Mouse (Mus musculus): ENCODE results near the gene Rabl6. TPM values are rescaled to one million over a fixed set of nuclear protein-coding genes. Genes with fewer than 3 reads are reported as not detected.

Gene Rabl6
- total RNA-seq, 2 experiments from 2014 or later = 49.6 to 58.7 TPM

GRCm38 (mm10) chr2:25596765-25597510 is 11.4 kb downstream of the Rabl6 start:
- DNase-seq = no peak

GRCm38 (mm10) chr2:25591863-25592262 is 16.5 kb downstream of the Rabl6 start:
- no peak for DNase-seq

GRCm38 (mm10) chr2:25588227-25588907 is 20.0 kb downstream of the Rabl6 start:
- DNase-seq = no peak

- no peak for DNase-seq
Observed at GRCm38 (mm10) chr2:25587290-25587689, 21.0 kb downstream of the Rabl6 start.

- DNase-seq = no peak
Observed at GRCm38 (mm10) chr2:25585601-25586000, 22.7 kb downstream of the Rabl6 start.

GRCm38 (mm10) chr2:25584856-25585255 is 23.5 kb downstream of the Rabl6 start:
- no peak for DNase-seq

GRCm38 (mm10) chr2:25584152-25584551 is 24.2 kb downstream of the Rabl6 start:
- no peak for DNase-seq

GRCm38 (mm10) chr2:25583571-25583970 is 24.8 kb downstream of the Rabl6 start:
- DNase-seq = no peak

GRCm38 (mm10) chr2:25583120-25583481 is 25.2 kb downstream of the Rabl6 start:
- no peak for DNase-seq

- no peak for DNase-seq
Observed at GRCm38 (mm10) chr2:25582466-25583119, 25.7 kb downstream of the Rabl6 start.

- DNase-seq = no peak
Observed at GRCm38 (mm10) chr2:25581901-25582301, 26.4 kb downstream of the Rabl6 start.

GRCm38 (mm10) chr2:25581294-25581864 is 26.9 kb downstream of the Rabl6 start, which contains the start of gene Ajm1:
Gene Ajm1 (minus strand): TSS chr2:25581757.
- peak; percentile 42 for DNase-seq

- no peak for DNase-seq
Observed at GRCm38 (mm10) chr2:25580621-25581101, 27.7 kb downstream of the Rabl6 start.

GRCm38 (mm10) chr2:25579737-25580460 is 28.4 kb downstream of the Rabl6 start:
- no peak for DNase-seq

- no peak for DNase-seq
Observed at GRCm38 (mm10) chr2:25578796-25579736, 29.3 kb downstream of the Rabl6 start.

- DNase-seq = peak; percentile 45
Observed at GRCm38 (mm10) chr2:25577951-25578795, 30.1 kb downstream of the Rabl6 start.

- no peak for DNase-seq
Observed at GRCm38 (mm10) chr2:25576965-25577891, 31.1 kb downstream of the Rabl6 start.

- DNase-seq = no peak
Observed at GRCm38 (mm10) chr2:25576028-25576850, 32.1 kb downstream of the Rabl6 start.
